Mouse (Mus musculus): ENCODE data around the gene Piezo1. TPM values are rescaled to one million over a fixed set of nuclear protein-coding genes. Genes with fewer than 3 reads are reported as not detected.

Piezo1 gene
- total and polyA plus RNA-seq, 2 experiments from 2014 or later = 1.2 to 10.0 TPM

DNA sequence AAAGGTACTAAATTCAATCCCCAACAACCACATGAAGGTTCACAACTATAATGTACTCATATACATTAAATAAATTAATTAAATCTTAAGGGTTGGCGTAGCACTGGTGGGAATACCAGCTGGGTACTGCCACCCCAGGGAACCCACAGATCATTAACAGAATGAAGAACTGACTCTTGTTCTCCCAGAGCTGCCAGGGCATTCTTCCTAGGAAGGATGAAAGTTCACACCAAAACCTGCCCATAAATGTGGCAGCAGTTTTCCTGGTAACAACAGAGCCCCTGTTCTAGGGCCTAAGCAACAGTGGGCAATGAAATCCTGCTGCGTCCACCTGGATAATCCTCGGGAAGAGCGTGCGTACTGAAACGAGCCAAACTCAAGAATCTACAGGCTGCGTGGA is 108.8 kb downstream of the Piezo1 start:
- TF ChIP-seq CTCF (IDR thresholded peaks at IDR 0.05; ENCODE audit: low read depth) = no peak
- ATAC-seq = no peak
- peak overlapping the region; percentile 70 for H3K4me2 ChIP-seq (ENCODE audit: low read depth, low read length)
- H3K4me3 ChIP-seq (ENCODE audit: low read length) = peak overlapping the region; percentile 64
- H3K36me3 ChIP-seq (ENCODE audit: insufficient read depth, low read length) = peaks cover 13% of the 10 kb centered on the region; the same call in 1 of the 2 replicates
- H3K4me1 ChIP-seq (ENCODE audit: insufficient read depth, low read length) = peaks cover 16% of the 10 kb centered on the region; the same call in 1 of the 2 replicates
- H3K27me3 ChIP-seq (ENCODE audit: insufficient read depth, low read length) = no peaks in the 10 kb centered on the region
- no peak for DNase-seq (ENCODE audit: low spot score)
- peak overlapping the region; percentile 82; the same call in 1 of the 2 replicates for H3K27ac ChIP-seq
- 12% methylated on average over 7 of the region's 7 CpGs for WGBS
- H3K9ac ChIP-seq (replicated peaks; ENCODE audit: low read length) = peak overlapping the region; percentile 71
- no peaks in the 10 kb centered on the region for H3K9me3 ChIP-seq (ENCODE audit: low read length)

- no peak for ATAC-seq
- no peak for TF ChIP-seq CTCF (IDR thresholded peaks at IDR 0.05; ENCODE audit: low read depth)
Observed at GRCm38 (mm10) chr8:122441326-122441725, 109.8 kb downstream of the Piezo1 start.

GRCm38 (mm10) chr8:122439336-122439735 is 111.8 kb downstream of the Piezo1 start:
- Histone ChIP-seq H3K4me1 (ENCODE audit: insufficient read depth, low read length) (no peaks in the 10 kb centered on the region), H3K36me3 (ENCODE audit: insufficient read depth, low read length) (peaks cover 27% of the 10 kb centered on the region; the same call in 1 of the 2 replicates), H3K27me3 (ENCODE audit: insufficient read depth, low read length) (no peaks in the 10 kb centered on the region), H3K9ac (replicated peaks; ENCODE audit: low read length) (no peak overlapping the region), H3K27ac (no peak overlapping the region), H3K4me2 (ENCODE audit: low read depth, low read length) (no peak overlapping the region), H3K4me3 (ENCODE audit: low read length) (no peak overlapping the region), H3K9me3 (ENCODE audit: low read length) (no peaks in the 10 kb centered on the region)
- TF ChIP-seq CTCF (IDR thresholded peaks at IDR 0.05; ENCODE audit: low read depth) = no peak
- no peak for ATAC-seq
- DNase-seq (ENCODE audit: low spot score) = peak; percentile 22
- WGBS = 75% methylated on average over 16 of the region's 16 CpGs

More at GRCm38 (mm10) chr8:122441326-122441725, 109.8 kb downstream of the Piezo1 start:
- no peak overlapping the region for H3K4me3 ChIP-seq (ENCODE audit: low read length)
- no peaks in the 10 kb centered on the region for H3K27me3 ChIP-seq (ENCODE audit: insufficient read depth, low read length)
- no peak for DNase-seq (ENCODE audit: low spot score)
- no peak overlapping the region for H3K4me2 ChIP-seq (ENCODE audit: low read depth, low read length)
- no peak overlapping the region for H3K27ac ChIP-seq
- H3K36me3 ChIP-seq (ENCODE audit: insufficient read depth, low read length) = peaks cover 16% of the 10 kb centered on the region; the same call in 1 of the 2 replicates
- no peak overlapping the region for H3K9ac ChIP-seq (replicated peaks; ENCODE audit: low read length)
- H3K9me3 ChIP-seq (ENCODE audit: low read length) = no peaks in the 10 kb centered on the region
- peaks cover 16% of the 10 kb centered on the region; the same call in 1 of the 2 replicates for H3K4me1 ChIP-seq (ENCODE audit: insufficient read depth, low read length)
- 95% methylated on average over 1 of the region's 1 CpGs for WGBS

- no peak for TF ChIP-seq CTCF (IDR thresholded peaks at IDR 0.05; ENCODE audit: low read depth)
- Histone ChIP-seq H3K4me2 (ENCODE audit: low read depth, low read length) (no peak overlapping the region), H3K27me3 (ENCODE audit: insufficient read depth, low read length) (no peaks in the 10 kb centered on the region), H3K27ac (no peak overlapping the region), H3K4me3 (ENCODE audit: low read length) (no peak overlapping the region), H3K36me3 (ENCODE audit: insufficient read depth, low read length) (peaks cover 35% of the 10 kb centered on the region; the same call in 1 of the 2 replicates), H3K4me1 (ENCODE audit: insufficient read depth, low read length) (no peaks in the 10 kb centered on the region), H3K9me3 (ENCODE audit: low read length) (no peaks in the 10 kb centered on the region), H3K9ac (replicated peaks; ENCODE audit: low read length) (no peak overlapping the region)
- DNase-seq (ENCODE audit: low spot score) = no peak
- ATAC-seq = no peak
- 88% methylated on average over 13 of the region's 13 CpGs for WGBS
Observed at GRCm38 (mm10) chr8:122437708-122438331, 113.3 kb downstream of the Piezo1 start.

GRCm38 (mm10) chr8:122436586-122437125 is 114.5 kb downstream of the Piezo1 start:
- 89% methylated on average over 20 of the region's 20 CpGs for WGBS
- Histone ChIP-seq H3K4me2 (ENCODE audit: low read depth, low read length) (no peak overlapping the region), H3K9ac (replicated peaks; ENCODE audit: low read length) (no peak overlapping the region), H3K36me3 (ENCODE audit: insufficient read depth, low read length) (peaks cover 35% of the 10 kb centered on the region; the same call in 1 of the 2 replicates), H3K27ac (no peak overlapping the region), H3K9me3 (ENCODE audit: low read length) (no peaks in the 10 kb centered on the region), H3K27me3 (ENCODE audit: insufficient read depth, low read length) (no peaks in the 10 kb centered on the region), H3K4me1 (ENCODE audit: insufficient read depth, low read length) (peaks cover 10% of the 10 kb centered on the region; the same call in 1 of the 2 replicates), H3K4me3 (ENCODE audit: low read length) (no peak overlapping the region)
- ATAC-seq (no peak), DNase-seq (ENCODE audit: low spot score) (no peak)
- TF ChIP-seq CTCF (IDR thresholded peaks at IDR 0.05; ENCODE audit: low read depth) = no peak

GRCm38 (mm10) chr8:122436146-122436545 is 115.0 kb downstream of the Piezo1 start:
- Histone ChIP-seq H3K4me1 (ENCODE audit: insufficient read depth, low read length) (peaks cover 10% of the 10 kb centered on the region; the same call in 1 of the 2 replicates), H3K9me3 (ENCODE audit: low read length) (no peaks in the 10 kb centered on the region), H3K9ac (replicated peaks; ENCODE audit: low read length) (no peak overlapping the region), H3K4me3 (ENCODE audit: low read length) (no peak overlapping the region), H3K4me2 (ENCODE audit: low read depth, low read length) (no peak overlapping the region), H3K36me3 (ENCODE audit: insufficient read depth, low read length) (peaks cover 35% of the 10 kb centered on the region; the same call in 1 of the 2 replicates), H3K27me3 (ENCODE audit: insufficient read depth, low read length) (no peaks in the 10 kb centered on the region), H3K27ac (no peak overlapping the region)
- ATAC-seq (no peak), DNase-seq (ENCODE audit: low spot score) (no peak)
- no peak for TF ChIP-seq CTCF (IDR thresholded peaks at IDR 0.05; ENCODE audit: low read depth)
- WGBS = 96% methylated on average over 9 of the region's 9 CpGs

DNA sequence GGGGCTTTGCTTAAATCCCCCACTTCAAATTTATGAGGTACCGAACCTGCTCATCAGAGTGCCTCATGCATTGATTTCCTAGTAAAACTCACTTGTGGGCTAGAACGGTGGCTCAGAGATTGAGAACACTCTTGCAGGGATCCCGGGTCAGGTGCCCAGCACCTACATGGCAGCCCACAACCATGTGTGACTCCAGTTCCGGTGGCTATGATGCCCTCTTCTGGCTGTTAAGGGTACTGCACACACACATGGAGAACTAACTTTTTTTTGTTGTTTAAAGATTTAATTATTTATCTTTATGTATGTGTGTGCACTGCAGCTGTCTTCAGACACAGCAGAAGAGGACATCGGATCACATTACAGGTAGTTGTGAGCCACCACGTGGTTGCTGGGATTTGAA is 115.8 kb downstream of the Piezo1 start:
- DNase-seq (ENCODE audit: low spot score) = no peak
- H3K27ac ChIP-seq = no peak overlapping the region
- no peak for ATAC-seq
- H3K36me3 ChIP-seq (ENCODE audit: insufficient read depth, low read length) = peaks cover 35% of the 10 kb centered on the region; the same call in 1 of the 2 replicates
- no peak overlapping the region for H3K4me3 ChIP-seq (ENCODE audit: low read length)
- H3K4me1 ChIP-seq (ENCODE audit: insufficient read depth, low read length) = peaks cover 10% of the 10 kb centered on the region; the same call in 1 of the 2 replicates
- H3K9me3 ChIP-seq (ENCODE audit: low read length) = no peaks in the 10 kb centered on the region
- WGBS = 89% methylated on average over 6 of the region's 6 CpGs
- H3K4me2 ChIP-seq (ENCODE audit: low read depth, low read length) = no peak overlapping the region
- peak; percentile 52; the same call in 1 of the 2 replicates for TF ChIP-seq CTCF (IDR thresholded peaks at IDR 0.05; ENCODE audit: low read depth)
- no peak overlapping the region for H3K9ac ChIP-seq (replicated peaks; ENCODE audit: low read length)
- no peaks in the 10 kb centered on the region for H3K27me3 ChIP-seq (ENCODE audit: insufficient read depth, low read length)
